Mouse (Mus musculus) right cerebral cortex, postnatal 36 days (tissue): ENCODE measurements around the gene Ypel3.
"Not testable (repeated sequence)": the region's sequence is repeated elsewhere in the genome, so short reads cannot be mapped to it uniquely, and the experiment has no call there.

Source experiments
- DNase-seq, 2 experiments: peaks; one replicate each; pipeline ENCODE4 v3.0.0; 2022; ENCODE audit warnings: low spot score in 2 of 2, mixed read lengths in 1 of 2

The Ypel3 gene

GRCm38 (mm10) chr7:126776598-126777057 lies at the start of gene Ypel3:
Gene Ypel3, plus strand, starts transcription at chr7:126776955.
- DNase-seq = peak; percentile 96

GRCm38 (mm10) chr7:126730256-126730789 lies 46.4 kb upstream of the Ypel3 start:
- DNase-seq = not testable (repeated sequence)

- no peak for DNase-seq
Measured at GRCm38 (mm10) chr7:126736122-126736521, 40.6 kb upstream of the Ypel3 start.

GRCm38 (mm10) chr7:126739551-126739950 lies 37.2 kb upstream of the Ypel3 start:
- peak; percentile 67 to 84 for DNase-seq

- DNase-seq = no peak
Measured at GRCm38 (mm10) chr7:126740132-126740735, 36.5 kb upstream of the Ypel3 start.

GRCm38 (mm10) chr7:126740977-126741376 lies 35.8 kb upstream of the Ypel3 start:
- DNase-seq = no peak

GRCm38 (mm10) chr7:126741452-126741851 lies 35.3 kb upstream of the Ypel3 start:
- DNase-seq = no peak

GRCm38 (mm10) chr7:126741964-126742482 lies 34.7 kb upstream of the Ypel3 start:
- no peak for DNase-seq

GRCm38 (mm10) chr7:126746066-126746465 lies 30.7 kb upstream of the Ypel3 start:
- no peak for DNase-seq

- no peak for DNase-seq
Measured at GRCm38 (mm10) chr7:126746798-126747197, 30.0 kb upstream of the Ypel3 start.

GRCm38 (mm10) chr7:126748824-126749223 lies 27.9 kb upstream of the Ypel3 start:
- no peak for DNase-seq

GRCm38 (mm10) chr7:126749582-126750343 lies 27.0 kb upstream of the Ypel3 start:
- DNase-seq = no peak

- DNase-seq = peak in 1 of 2 experiments; percentile 44
Measured at GRCm38 (mm10) chr7:126754866-126755265, 21.9 kb upstream of the Ypel3 start.

- no peak for DNase-seq
Measured at GRCm38 (mm10) chr7:126758539-126758938, 18.2 kb upstream of the Ypel3 start.

GRCm38 (mm10) chr7:126759050-126759671 lies 17.6 kb upstream of the Ypel3 start, which contains the start of gene Mapk3:
Gene Mapk3, plus strand, starts transcription at chr7:126759601.
- DNase-seq = peak; percentile 81 to 84

- DNase-seq = no peak
Measured at GRCm38 (mm10) chr7:126759672-126760390, 16.9 kb upstream of the Ypel3 start.

GRCm38 (mm10) chr7:126760391-126760802 lies 16.4 kb upstream of the Ypel3 start:
- DNase-seq = no peak

- DNase-seq = no peak
Measured at GRCm38 (mm10) chr7:126760956-126761355, 15.8 kb upstream of the Ypel3 start.

GRCm38 (mm10) chr7:126761529-126762067 lies 15.2 kb upstream of the Ypel3 start:
- no peak for DNase-seq

GRCm38 (mm10) chr7:126762471-126763008 lies 14.2 kb upstream of the Ypel3 start:
- DNase-seq = peak; percentile 61 to 79

- DNase-seq = no peak
Measured at GRCm38 (mm10) chr7:126765540-126765939, 11.2 kb upstream of the Ypel3 start.
